Mouse (Mus musculus) kidney, adult 10 weeks (tissue): ENCODE measurements around the gene Zkscan16. TPM values are rescaled to one million over a fixed set of nuclear protein-coding genes. Genes with fewer than 3 reads are reported as not detected.

ENCODE experiments used
- polyA plus RNA-seq: library from polyadenylated mRNA; stranded (reverse); fragments of 350-450 nt; fragmentation: Illumina TruSeq; extraction: RNeasy Lipid Tissue Mini Kit (QIAGEN cat#74804); gene quantifications from one replicate; pipeline ENCODE4 v1.2.3, GENCODE M21; 2014; ENCODE audit warnings: low read depth, low replicate concordance

Zkscan16 gene
- not detected for polyA plus RNA-seq

GRCm38 (mm10) chr4:58943420-58944205, at the start of gene Zkscan16:
Zkscan16 (plus strand) TSS chr4:58943628.

GRCm38 (mm10) chr4:58912629-58913335, 30.6 kb upstream of the Zkscan16 start, which contains the start of gene Ecpas:
Ecpas (minus strand) TSS chr4:58912749.

GRCm38 (mm10) chr4:58986540-58987190, 43.2 kb downstream of the Zkscan16 start, which contains the start of gene Ptgr1:
Ptgr1 (minus strand) TSS chr4:58987119.

GRCm38 (mm10) chr4:58994762-58995161, 51.3 kb downstream of the Zkscan16 start, which contains the start of gene Dnajc25:
Dnajc25 (plus strand) TSS chr4:58995062.

GRCm38 (mm10) chr4:59002948-59003805, 59.7 kb downstream of the Zkscan16 start, which contains the start of gene Gm20503:
Gm20503 (plus strand) TSS chr4:59003210.

Other genes with a start within 250 kb of the Zkscan16 start
- not detected for gene Olfr267, start 155.9 kb upstream of the Zkscan16 start, polyA plus RNA-seq
- gene Ecpas, start 30.9 kb upstream of the Zkscan16 start, polyA plus RNA-seq = 104 TPM
- 3.7 TPM for gene Ptgr1, start 43.5 kb downstream of the Zkscan16 start, polyA plus RNA-seq
- gene Dnajc25, start 51.4 kb downstream of the Zkscan16 start, polyA plus RNA-seq = 24.3 TPM
- gene Gm20503, start 59.6 kb downstream of the Zkscan16 start, polyA plus RNA-seq = not detected
- 36.7 TPM for gene Gng10, start 91.5 kb downstream of the Zkscan16 start, polyA plus RNA-seq
- gene AI481877, start 195.4 kb downstream of the Zkscan16 start, polyA plus RNA-seq = not detected
- 17.7 TPM for gene Ugcg, start 245.6 kb downstream of the Zkscan16 start, polyA plus RNA-seq